Mouse (Mus musculus): Measurements from ENCODE around the gene Gm17324. TPM values are rescaled to one million over a fixed set of nuclear protein-coding genes. Genes with fewer than 3 reads are reported as not detected.

Gm17324 gene
- total and polyA plus RNA-seq, 2 experiments from 2014 or later = 0.63 TPM; not detected in 1

GRCm38 (mm10) chr9:78477021-78477551, 28.5 kb upstream of the Gm17324 start:
- Histone ChIP-seq H3K9ac (replicated peaks; ENCODE audit: low read depth, low read length) (no peak overlapping the region), H3K4me3 (ENCODE audit: low read depth, low read length) (no peak overlapping the region), H3K4me2 (ENCODE audit: low read depth, low read length) (no peak overlapping the region), H3K36me3 (replicated peaks; ENCODE audit: control insufficient read depth, insufficient read depth, low read length) (peaks cover 62% of the 10 kb centered on the region), H3K27me3 (ENCODE audit: control insufficient read depth, insufficient read depth, low read length) (no peaks in the 10 kb centered on the region), H3K27ac (ENCODE audit: low read depth) (no peak overlapping the region), H3K9me3 (replicated peaks; ENCODE audit: control insufficient read depth, low read length) (no peaks in the 10 kb centered on the region), H3K4me1 (ENCODE audit: control insufficient read depth, insufficient read depth) (no peaks in the 10 kb centered on the region)
- peak; percentile 64 for DNase-seq (ENCODE audit: low spot score)
- TF ChIP-seq EP300 (IDR thresholded peaks at IDR 0.05; ENCODE audit: low read depth) (0 out of 2 replicates have a peak, but pooled peaks have one; percentile 12), CTCF (IDR thresholded peaks at IDR 0.05; ENCODE audit: low read depth) (peak; percentile 66)
- no peak for ATAC-seq (ENCODE audit: insufficient read depth, low read depth)
- 5% methylated on average over 5 of the region's 5 CpGs for WGBS

DNA sequence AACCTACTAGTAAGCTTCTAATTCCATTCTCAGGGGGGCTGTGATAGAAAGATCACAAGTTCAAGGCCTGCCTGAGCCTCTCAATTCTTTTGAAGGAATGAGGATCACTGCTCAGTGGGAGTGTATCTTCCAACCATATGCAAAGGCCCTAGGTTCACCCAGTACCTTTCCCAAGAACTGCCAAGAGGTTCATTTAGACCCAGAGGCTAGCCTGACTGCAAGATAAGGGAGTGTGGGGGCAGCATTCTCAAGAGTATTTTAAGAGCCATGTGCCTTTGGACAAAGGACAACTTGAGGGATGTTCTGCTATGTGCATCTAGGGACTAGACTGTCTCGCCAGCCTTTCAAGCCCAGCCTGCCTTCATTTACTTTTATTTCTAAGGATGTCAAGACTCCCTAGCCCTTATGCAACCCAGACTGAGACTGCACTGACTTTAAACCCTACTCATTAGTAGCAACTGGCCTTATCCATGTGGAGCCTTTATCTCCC, 28.0 kb upstream of the Gm17324 start:
- Histone ChIP-seq H3K36me3 (replicated peaks; ENCODE audit: control insufficient read depth, insufficient read depth, low read length) (peaks cover 63% of the 10 kb centered on the region), H3K4me1 (ENCODE audit: control insufficient read depth, insufficient read depth) (no peaks in the 10 kb centered on the region), H3K9me3 (replicated peaks; ENCODE audit: control insufficient read depth, low read length) (no peaks in the 10 kb centered on the region), H3K9ac (replicated peaks; ENCODE audit: low read depth, low read length) (no peak overlapping the region), H3K4me2 (ENCODE audit: low read depth, low read length) (no peak overlapping the region), H3K27ac (ENCODE audit: low read depth) (0 out of 2 replicates have a peak overlapping the region, but pooled peaks have one; percentile 5), H3K27me3 (ENCODE audit: control insufficient read depth, insufficient read depth, low read length) (no peaks in the 10 kb centered on the region), H3K4me3 (ENCODE audit: low read depth, low read length) (no peak overlapping the region)
- WGBS = 8% methylated on average over 1 of the region's 1 CpGs
- ATAC-seq (ENCODE audit: insufficient read depth, low read depth) = no peak
- DNase-seq (ENCODE audit: low spot score) = no peak
- TF ChIP-seq CTCF (IDR thresholded peaks at IDR 0.05; ENCODE audit: low read depth) = no peak
- TF ChIP-seq EP300 (IDR thresholded peaks at IDR 0.05; ENCODE audit: low read depth) = no peak

GRCm38 (mm10) chr9:78475873-78476272, 27.3 kb upstream of the Gm17324 start:
- Histone ChIP-seq H3K9me3 (replicated peaks; ENCODE audit: control insufficient read depth, low read length) (no peaks in the 10 kb centered on the region), H3K27me3 (ENCODE audit: control insufficient read depth, insufficient read depth, low read length) (no peaks in the 10 kb centered on the region), H3K4me2 (ENCODE audit: low read depth, low read length) (no peak overlapping the region), H3K4me1 (ENCODE audit: control insufficient read depth, insufficient read depth) (no peaks in the 10 kb centered on the region), H3K27ac (ENCODE audit: low read depth) (0 out of 2 replicates have a peak overlapping the region, but pooled peaks have one; percentile 5), H3K36me3 (replicated peaks; ENCODE audit: control insufficient read depth, insufficient read depth, low read length) (peaks cover 67% of the 10 kb centered on the region), H3K4me3 (ENCODE audit: low read depth, low read length) (no peak overlapping the region), H3K9ac (replicated peaks; ENCODE audit: low read depth, low read length) (no peak overlapping the region)
- no peak for DNase-seq (ENCODE audit: low spot score)
- no peak for ATAC-seq (ENCODE audit: insufficient read depth, low read depth)
- TF ChIP-seq CTCF (IDR thresholded peaks at IDR 0.05; ENCODE audit: low read depth) = no peak
- no peak for TF ChIP-seq EP300 (IDR thresholded peaks at IDR 0.05; ENCODE audit: low read depth)
- WGBS = 86% methylated on average over 4 of the region's 4 CpGs

DNA sequence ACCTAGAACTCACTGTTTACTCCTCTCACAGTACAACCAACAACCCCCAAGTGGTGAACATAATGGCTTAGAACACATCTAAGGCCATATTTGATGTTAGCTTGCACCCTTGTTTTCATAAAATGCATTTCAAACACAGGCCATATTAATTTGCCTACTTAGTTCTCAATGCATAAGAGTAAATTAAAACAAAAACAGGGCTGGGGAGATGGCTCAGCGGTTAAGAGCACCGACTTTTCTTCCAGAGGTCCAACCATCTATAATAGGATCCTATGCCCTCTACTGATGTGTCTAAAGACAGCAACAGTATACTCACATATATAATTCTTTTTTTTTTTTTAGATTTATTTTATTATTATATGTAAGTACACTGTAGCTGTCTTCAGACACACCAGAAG, 26.8 kb upstream of the Gm17324 start:
- Histone ChIP-seq H3K4me1 (ENCODE audit: control insufficient read depth, insufficient read depth) (no peaks in the 10 kb centered on the region), H3K4me2 (ENCODE audit: low read depth, low read length) (no peak overlapping the region), H3K4me3 (ENCODE audit: low read depth, low read length) (no peak overlapping the region), H3K9me3 (replicated peaks; ENCODE audit: control insufficient read depth, low read length) (no peaks in the 10 kb centered on the region), H3K27ac (ENCODE audit: low read depth) (no peak overlapping the region), H3K27me3 (ENCODE audit: control insufficient read depth, insufficient read depth, low read length) (no peaks in the 10 kb centered on the region), H3K36me3 (replicated peaks; ENCODE audit: control insufficient read depth, insufficient read depth, low read length) (peaks cover 71% of the 10 kb centered on the region), H3K9ac (replicated peaks; ENCODE audit: low read depth, low read length) (no peak overlapping the region)
- TF ChIP-seq EP300 (IDR thresholded peaks at IDR 0.05; ENCODE audit: low read depth) (no peak), CTCF (IDR thresholded peaks at IDR 0.05; ENCODE audit: low read depth) (no peak)
- ATAC-seq (ENCODE audit: insufficient read depth, low read depth) (no peak), DNase-seq (ENCODE audit: low spot score) (no peak)
- WGBS = 83% methylated on average over 2 of the region's 2 CpGs

GRCm38 (mm10) chr9:78474771-78475382, 26.3 kb upstream of the Gm17324 start:
- TF ChIP-seq CTCF (IDR thresholded peaks at IDR 0.05; ENCODE audit: low read depth) (no peak), EP300 (IDR thresholded peaks at IDR 0.05; ENCODE audit: low read depth) (no peak)
- Histone ChIP-seq H3K27ac (ENCODE audit: low read depth) (no peak overlapping the region), H3K4me3 (ENCODE audit: low read depth, low read length) (no peak overlapping the region), H3K36me3 (replicated peaks; ENCODE audit: control insufficient read depth, insufficient read depth, low read length) (peaks cover 73% of the 10 kb centered on the region), H3K9ac (replicated peaks; ENCODE audit: low read depth, low read length) (no peak overlapping the region), H3K9me3 (replicated peaks; ENCODE audit: control insufficient read depth, low read length) (no peaks in the 10 kb centered on the region), H3K4me2 (ENCODE audit: low read depth, low read length) (no peak overlapping the region), H3K4me1 (ENCODE audit: control insufficient read depth, insufficient read depth) (no peaks in the 10 kb centered on the region), H3K27me3 (ENCODE audit: control insufficient read depth, insufficient read depth, low read length) (no peaks in the 10 kb centered on the region)
- 80% methylated on average over 5 of the region's 5 CpGs for WGBS
- DNase-seq (ENCODE audit: low spot score) (no peak), ATAC-seq (ENCODE audit: insufficient read depth, low read depth) (no peak)

Measured in heart, postnatal 0 days (tissue).